Mouse (Mus musculus) B cell, adult 2 months (primary cell): ENCODE data around the gene Tyw3.
"Not testable (repeated sequence)": the region's sequence is repeated elsewhere in the genome, so short reads cannot be mapped to it uniquely, and the experiment has no call there.

Experiments
- DNase-seq, 2 experiments: peaks; one replicate each; pipeline ENCODE4 v3.0.0; 2022

Gene Tyw3

GRCm38 (mm10) chr3:154596934-154597554, at the start of gene Tyw3:
Gene Tyw3 (minus strand): TSS chr3:154597104.
- peak; percentile 89 to 90 for DNase-seq

- DNase-seq = no peak
These were observed 36.2 kb upstream of the Tyw3 start for GRCm38 (mm10) chr3:154633091-154633490.

GRCm38 (mm10) chr3:154631281-154631680, 34.4 kb upstream of the Tyw3 start:
- DNase-seq = not testable (repeated sequence)

GRCm38 (mm10) chr3:154628284-154628683, 31.4 kb upstream of the Tyw3 start:
- no peak for DNase-seq

- DNase-seq = no peak
These were observed 19.2 kb upstream of the Tyw3 start for GRCm38 (mm10) chr3:154616106-154616505.

GRCm38 (mm10) chr3:154615304-154615703, 18.4 kb upstream of the Tyw3 start:
- DNase-seq = no peak

GRCm38 (mm10) chr3:154614771-154615170, 17.9 kb upstream of the Tyw3 start:
- no peak for DNase-seq

- no peak for DNase-seq
These were observed 15.0 kb upstream of the Tyw3 start for GRCm38 (mm10) chr3:154611888-154612287.

GRCm38 (mm10) chr3:154607896-154608295, 11.0 kb upstream of the Tyw3 start:
- DNase-seq = no peak

GRCm38 (mm10) chr3:154604871-154605270, 8.0 kb upstream of the Tyw3 start:
- DNase-seq = no peak

- DNase-seq = no peak
These were observed 5.2 kb upstream of the Tyw3 start for GRCm38 (mm10) chr3:154602141-154602540.

- no peak for DNase-seq
These were observed 657 bp upstream of the Tyw3 start for GRCm38 (mm10) chr3:154597561-154597960.

- peak; percentile 92 to 94 for DNase-seq
These were observed 393 bp downstream of the Tyw3 start, which contains the start of gene Cryz for GRCm38 (mm10) chr3:154596488-154596933. Gene Cryz (plus strand): TSS chr3:154596711.

GRCm38 (mm10) chr3:154594156-154594555, 2.7 kb downstream of the Tyw3 start:
- DNase-seq = no peak

GRCm38 (mm10) chr3:154593596-154593995, 3.3 kb downstream of the Tyw3 start:
- no peak for DNase-seq

GRCm38 (mm10) chr3:154591621-154592020, 5.3 kb downstream of the Tyw3 start:
- DNase-seq = no peak

- DNase-seq = no peak
These were observed 5.9 kb downstream of the Tyw3 start for GRCm38 (mm10) chr3:154590971-154591370.

GRCm38 (mm10) chr3:154584351-154584750, 12.6 kb downstream of the Tyw3 start:
- no peak for DNase-seq

GRCm38 (mm10) chr3:154577895-154578294, 19.0 kb downstream of the Tyw3 start:
- no peak for DNase-seq

- no peak for DNase-seq
These were observed 23.2 kb downstream of the Tyw3 start for GRCm38 (mm10) chr3:154573666-154574065.

- DNase-seq = peak; percentile 59 to 64
These were observed 24.4 kb downstream of the Tyw3 start for GRCm38 (mm10) chr3:154572341-154572972.

- DNase-seq = no peak
These were observed 26.1 kb downstream of the Tyw3 start for GRCm38 (mm10) chr3:154570786-154571185.

GRCm38 (mm10) chr3:154570029-154570575, 26.8 kb downstream of the Tyw3 start:
- no peak for DNase-seq

- no peak for DNase-seq
These were observed 31.5 kb downstream of the Tyw3 start for GRCm38 (mm10) chr3:154565437-154565836.
